Mouse (Mus musculus) intestine, postnatal 0 days (tissue): Measurements from ENCODE around the gene Sfrp2. TPM values are rescaled to one million over a fixed set of nuclear protein-coding genes. Genes with fewer than 3 reads are reported as not detected.

Experiments
- ATAC-seq: fragments of 200-750 bp; cut with Nextera tagmentation; 2 replicates; pipeline ENCODE4 v1.8.0; 2017; ENCODE audit warnings: mild to moderate bottlenecking, moderate TSS enrichment, moderate library complexity
- H3K27ac ChIP-seq: fragments of 300-500 bp; sonication (generic); 2 replicates; pipeline ENCODE4 v1.5.1; 2014; ENCODE audit warnings: mild to moderate bottlenecking, low read depth, low read length, moderate library complexity
- H3K27me3 ChIP-seq: fragments of 300-500 bp; sonication (generic); replicated peaks from 2 replicates; pipeline ENCODE4 v1.6.1; 2014; ENCODE audit warnings: low read length, mixed read lengths; ENCODE audit not compliant: control insufficient read depth, insufficient read depth
- H3K36me3 ChIP-seq: fragments of 300-500 bp; sonication (generic); 2 replicates; pipeline ENCODE4 v1.6.1; 2014; ENCODE audit warnings: mild to moderate bottlenecking, moderate library complexity; ENCODE audit not compliant: control insufficient read depth, insufficient read depth
- H3K4me1 ChIP-seq: fragments of 300-500 bp; sonication (generic); replicated peaks from 2 replicates; pipeline ENCODE4 v1.6.1; 2014; ENCODE audit warnings: antibody characterized with exemption, low read length, mixed read lengths; ENCODE audit not compliant: control insufficient read depth, insufficient read depth
- H3K4me2 ChIP-seq: fragments of 300-500 bp; sonication (generic); replicated peaks from 2 replicates; pipeline ENCODE4 v1.6.1; 2014; ENCODE audit warnings: low read depth, mild to moderate bottlenecking, moderate library complexity
- H3K4me3 ChIP-seq: fragments of 300-500 bp; sonication (generic); 2 replicates; pipeline ENCODE4 v1.5.1; 2014; ENCODE audit warnings: low read depth, low read length
- H3K9ac ChIP-seq: fragments of 300-500 bp; sonication (generic); 2 replicates; pipeline ENCODE4 v1.6.1; 2014; ENCODE audit warnings: mild to moderate bottlenecking, low read depth, low read length
- H3K9me3 ChIP-seq: fragments of 300-500 bp; sonication (generic); 2 replicates; pipeline ENCODE4 v1.6.1; 2016; ENCODE audit warnings: mixed run types; ENCODE audit not compliant: control insufficient read depth
- CTCF ChIP-seq: sonication (generic); IDR thresholded peaks from 2 replicates; pipeline ENCODE4 v1.5.1; 2016; ENCODE audit warnings: low read depth, mild to moderate bottlenecking, control low read depth, antibody characterized with exemption, moderate library complexity
- WGBS: fragments of 180-500 bp; shearing (Covaris S2); extraction: QIAGEN DNeasy Blood & Tissue Kit; methylation state at CpG from one replicate; pipeline ENCODE4 v1.1.7; 2014; 5-methylcytosine and 5-hydroxymethylcytosine counted together
- polyA plus RNA-seq: library from polyadenylated mRNA; unstranded; fragments of >200 nt; fragmentation: Nextera tagmentation; extraction: Ambion mirVana; gene quantifications from 2 replicates; pipeline ENCODE4 v1.2.1, GENCODE M21; 2015

Sfrp2 gene
- polyA plus RNA-seq, 1 experiment from 2014 or later: 20.7 TPM

DNA sequence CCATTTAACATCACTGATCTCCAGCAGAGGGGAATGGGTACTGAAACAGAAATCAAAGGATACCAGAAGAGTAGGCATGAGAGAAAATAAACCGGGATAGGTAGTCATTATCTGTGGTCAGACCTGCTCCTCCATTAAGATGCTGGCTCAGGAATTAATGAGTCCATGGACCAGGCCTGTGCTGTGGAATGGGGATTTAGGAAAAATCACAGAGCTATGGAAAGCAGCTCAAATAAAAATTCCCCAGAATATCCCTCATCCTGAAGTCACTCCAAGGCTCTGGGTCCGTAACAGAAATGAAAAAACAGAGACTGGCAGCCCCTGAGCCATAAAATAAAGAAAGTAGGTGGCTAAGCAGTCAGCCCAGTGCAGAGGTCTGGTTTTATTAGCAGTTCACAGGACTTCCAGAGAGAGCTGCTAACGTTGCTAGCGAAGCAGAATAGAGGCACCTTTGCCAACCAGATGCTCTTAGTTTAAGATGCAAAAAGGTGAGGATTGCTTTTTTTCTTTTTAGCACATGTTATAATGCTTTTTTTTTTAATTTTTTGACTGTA, 50.3 kb downstream of the Sfrp2 start:
- no peak overlapping the region for H3K4me2 ChIP-seq
- 76% methylated on average over 4 of the region's 4 CpGs for WGBS
- H3K9ac ChIP-seq: no peak overlapping the region
- no peak overlapping the region for H3K27ac ChIP-seq
- no peak for ATAC-seq
- no peaks in the 10 kb centered on the region for H3K4me1 ChIP-seq
- no peaks in the 10 kb centered on the region for H3K27me3 ChIP-seq
- H3K9me3 ChIP-seq: no peaks in the 10 kb centered on the region
- H3K36me3 ChIP-seq: no peaks in the 10 kb centered on the region
- TF ChIP-seq CTCF: no peak
- H3K4me3 ChIP-seq: no peak overlapping the region

DNA sequence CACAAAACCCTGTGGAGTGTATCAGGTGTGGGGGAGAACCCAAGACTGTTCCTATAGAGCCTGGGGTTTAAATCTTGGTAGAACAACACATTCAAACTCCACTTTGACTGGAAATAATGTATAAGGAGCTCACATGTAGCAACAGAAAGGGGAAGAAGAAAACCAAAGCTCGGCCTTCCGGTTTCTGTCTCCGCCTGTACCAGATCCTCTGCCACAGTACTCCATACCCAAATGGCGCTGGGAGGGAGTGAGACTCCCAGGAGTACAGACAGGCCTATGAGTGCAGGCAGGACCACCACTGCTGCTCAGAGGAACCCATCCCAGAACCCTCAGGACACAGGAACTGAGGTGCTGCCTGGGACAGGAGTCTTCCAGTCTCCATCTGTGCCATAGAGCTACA, 57.7 kb downstream of the Sfrp2 start:
- no peaks in the 10 kb centered on the region for H3K9me3 ChIP-seq
- 95% methylated on average over 4 of the region's 4 CpGs for WGBS
- TF ChIP-seq CTCF: no peak
- no peak overlapping the region for H3K27ac ChIP-seq
- H3K4me1 ChIP-seq: no peaks in the 10 kb centered on the region
- ATAC-seq: no peak
- no peak overlapping the region for H3K9ac ChIP-seq
- H3K36me3 ChIP-seq: no peaks in the 10 kb centered on the region
- no peaks in the 10 kb centered on the region for H3K27me3 ChIP-seq
- H3K4me2 ChIP-seq: no peak overlapping the region
- H3K4me3 ChIP-seq: no peak overlapping the region

Other genes with a start within 250 kb of the Sfrp2 start
- gene Tlr2, start 75.4 kb downstream of the Sfrp2 start, polyA plus RNA-seq: 1.4 and 1.5 TPM in 2 replicates